Mouse (Mus musculus): Measurements from ENCODE around the gene Hdac9.
"Not testable (repeated sequence)": the region's sequence is repeated elsewhere in the genome, so short reads cannot be mapped to it uniquely, and the experiment has no call there.

The Hdac9 gene

DNA sequence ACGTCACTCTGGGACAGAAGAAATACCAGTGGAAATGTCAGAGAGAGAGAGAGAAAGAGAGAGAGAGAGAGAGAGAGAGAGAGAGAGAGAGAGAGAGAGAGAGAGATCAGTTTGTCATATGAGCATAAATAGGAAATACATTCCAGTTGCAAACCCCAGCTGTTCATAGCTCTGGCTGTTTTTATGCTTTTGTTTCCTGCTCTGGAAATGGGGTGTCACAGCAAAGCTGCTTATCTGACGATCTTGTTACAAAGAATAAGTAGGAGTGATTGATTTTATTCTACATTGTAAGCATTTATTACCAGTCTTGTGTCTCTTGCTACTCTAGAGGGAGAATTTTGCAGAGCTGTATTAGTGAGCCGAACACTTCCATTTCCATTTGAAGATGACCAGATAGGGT lies 762.1 kb downstream of the Hdac9 start:
- in situ Hi-C loops (cut with MboI, MseI): no loop called here

DNA sequence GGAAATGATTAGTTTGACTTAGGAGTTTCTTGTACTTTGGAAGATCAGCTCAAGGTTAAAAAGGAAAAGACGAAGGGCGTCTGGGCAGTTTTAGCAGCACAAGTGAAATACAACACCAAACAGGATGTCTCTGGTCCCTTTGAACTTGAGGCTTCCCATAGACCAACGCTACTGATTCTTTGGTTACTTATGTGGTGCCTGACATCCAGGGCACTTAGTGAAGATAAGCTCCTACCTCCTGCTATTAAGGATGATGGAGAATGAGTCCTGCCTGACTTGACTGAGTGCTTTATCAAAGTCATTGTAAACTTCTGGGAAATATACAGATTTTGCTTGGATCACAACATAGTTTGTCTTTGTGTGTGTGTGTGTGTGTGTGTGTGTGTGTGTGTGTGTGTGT lies 765.6 kb downstream of the Hdac9 start:
- in situ Hi-C loops (cut with MboI, MseI): no loop called here

GRCm38 (mm10) chr12:34142743-34143142 lies 774.2 kb downstream of the Hdac9 start:
- in situ Hi-C loops (cut with MboI, MseI): no loop called here

- in situ Hi-C loops (cut with MboI, MseI): no loop called here
Observed at GRCm38 (mm10) chr12:34113336-34113735, 803.6 kb downstream of the Hdac9 start.

DNA sequence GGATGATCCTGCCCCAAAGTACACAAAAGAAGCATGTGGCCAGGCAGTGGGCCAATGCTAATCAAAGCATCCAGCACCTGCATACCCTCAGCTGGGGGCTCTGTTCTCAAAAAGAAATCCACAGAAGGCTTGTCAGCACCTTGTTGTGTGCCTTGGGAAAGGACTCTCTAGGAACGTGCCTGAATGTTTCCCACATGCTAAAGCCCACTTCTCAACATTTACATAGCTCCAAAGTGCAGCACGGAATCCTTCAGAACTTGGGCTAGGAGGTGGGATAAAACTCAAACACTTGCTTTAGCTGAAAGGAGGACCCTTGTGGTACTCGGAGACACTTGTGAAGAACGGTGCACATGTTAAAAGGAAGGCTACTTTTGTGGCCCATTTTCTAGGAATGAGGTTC lies 823.9 kb downstream of the Hdac9 start:
- in situ Hi-C loops (cut with MboI, MseI): no loop called here

DNA sequence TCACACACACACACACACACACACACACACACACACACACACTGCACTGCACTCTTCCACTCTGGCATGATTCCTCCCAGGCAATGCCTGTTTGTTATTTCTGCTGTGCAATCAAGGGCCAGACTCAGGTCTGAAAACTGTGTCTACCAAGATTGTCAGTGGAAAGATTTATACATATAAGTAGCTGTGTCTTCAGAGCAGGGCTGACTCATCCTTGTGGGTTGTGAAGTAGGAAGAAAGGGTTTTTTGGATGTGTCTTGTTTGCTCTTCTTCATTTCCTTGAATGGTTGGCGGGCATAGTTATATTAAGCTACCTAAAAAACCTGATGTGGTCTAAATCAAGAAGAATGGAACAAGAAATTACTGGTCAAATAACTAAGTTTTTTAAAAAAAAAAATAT lies 825.0 kb downstream of the Hdac9 start:
- in situ Hi-C loops (cut with MboI, MseI): no loop called here

- in situ Hi-C loops (cut with MboI, MseI): no loop called here
Observed at GRCm38 (mm10) chr12:34087292-34087942, 829.5 kb downstream of the Hdac9 start.

DNA sequence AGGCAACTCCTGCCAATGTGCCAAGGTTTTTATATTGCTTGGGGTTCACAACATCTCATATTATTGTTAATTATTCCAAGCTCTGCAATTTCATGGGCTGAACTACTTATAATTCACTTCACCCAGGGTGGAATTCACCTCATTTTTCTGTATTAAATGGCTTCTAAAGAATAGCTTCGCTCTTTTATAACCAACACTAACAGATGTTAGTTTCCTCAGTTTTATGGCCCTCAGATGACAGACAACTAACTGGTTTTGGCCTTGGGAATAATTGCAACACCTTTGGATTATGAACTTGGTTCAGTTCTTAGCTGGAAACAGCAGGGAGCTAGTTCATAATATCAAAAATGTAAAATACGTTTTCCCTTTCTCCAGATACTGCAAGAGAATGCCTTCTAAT lies 839.9 kb downstream of the Hdac9 start:
- in situ Hi-C loops (cut with MboI, MseI): no loop called here

- in situ Hi-C loops (cut with MboI, MseI): no loop called here
Observed at GRCm38 (mm10) chr12:34075805-34076509, 840.9 kb downstream of the Hdac9 start.

- in situ Hi-C loops (cut with MboI, MseI): loop anchor here in 1 of 2 experiments (10.0 kb wide), 1 partner anchor 1142 kb away; no protein-coding TSS in a partner anchor
Observed at GRCm38 (mm10) chr12:34052508-34052907, 864.4 kb downstream of the Hdac9 start.

GRCm38 (mm10) chr12:34052036-34052435 lies 864.9 kb downstream of the Hdac9 start:
- in situ Hi-C loops (cut with MboI, MseI): loop anchor here in 1 of 2 experiments (10.0 kb wide), 1 partner anchor 1143 kb away; no protein-coding TSS in a partner anchor

DNA sequence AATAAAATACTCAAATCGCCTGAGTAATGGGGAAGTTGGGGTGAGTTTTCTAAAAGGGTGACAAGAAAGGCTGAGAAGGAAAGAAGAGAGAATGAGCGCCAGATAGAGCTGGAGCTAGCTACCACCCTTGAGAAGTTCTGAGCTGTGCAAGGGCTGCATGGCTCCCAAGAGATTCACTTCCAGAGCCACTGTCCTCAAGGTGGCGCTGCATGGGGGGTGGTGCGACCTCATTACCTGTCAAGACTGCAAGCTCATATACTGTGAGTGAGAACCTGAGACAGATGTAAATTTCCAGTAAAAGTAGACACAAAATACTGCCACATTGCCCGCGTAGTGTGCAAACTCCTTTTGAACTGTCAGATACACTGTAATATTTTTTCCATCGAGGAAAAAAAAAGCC lies 865.8 kb downstream of the Hdac9 start:
- in situ Hi-C loops (cut with MboI, MseI): loop anchor here in 1 of 2 experiments (10.0 kb wide), 1 partner anchor 1144 kb away; no protein-coding TSS in a partner anchor

- in situ Hi-C loops (cut with MboI, MseI): loop anchor here in 1 of 2 experiments (10.0 kb wide), 1 partner anchor 974 kb away; no protein-coding TSS in a partner anchor
Observed at GRCm38 (mm10) chr12:34040949-34041348, 875.9 kb downstream of the Hdac9 start.

DNA sequence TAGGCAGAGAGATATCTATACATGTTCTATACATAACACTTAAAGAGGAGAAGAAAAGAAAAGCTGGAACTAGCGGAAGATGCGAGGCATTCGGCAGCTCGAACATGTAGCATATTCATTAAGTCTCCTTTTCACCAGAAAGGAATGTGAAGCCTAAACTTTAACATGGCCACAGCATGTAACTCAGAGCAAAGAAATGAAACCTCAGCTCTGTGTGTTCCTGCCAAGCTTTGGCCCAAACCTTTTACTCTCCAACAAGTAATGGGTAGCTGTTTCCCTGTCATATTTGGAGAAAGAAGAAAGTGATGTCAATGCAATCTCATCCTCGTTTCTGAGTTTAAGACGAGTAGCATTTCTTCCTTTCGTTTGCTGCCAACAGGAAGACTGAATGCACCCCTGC lies 876.8 kb downstream of the Hdac9 start:
- in situ Hi-C loops (cut with MboI, MseI): loop anchor here in 1 of 2 experiments (10.0 kb wide), 1 partner anchor 975 kb away; no protein-coding TSS in a partner anchor

GRCm38 (mm10) chr12:34009796-34010195 lies 907.1 kb downstream of the Hdac9 start:
- in situ Hi-C loops (cut with MboI, MseI): not testable (repeated sequence)

Data from T-helper 17 cell (primary cell).